Mouse (Mus musculus) testis, adult 2 months (tissue): ENCODE measurements around the gene P4ha2. TPM values are rescaled to one million over a fixed set of nuclear protein-coding genes. Genes with fewer than 3 reads are reported as not detected.

Experiments
- H3K27ac ChIP-seq: fragments of 200-500 bp; 2 replicates; pipeline ENCODE4 v1.5.1; 2012; ENCODE audit warnings: low read depth, low read length; ENCODE audit not compliant: control insufficient read depth, insufficient read depth
- H3K27me3 ChIP-seq: fragments of 200-500 bp; 2 replicates; pipeline ENCODE4 v1.6.1; 2012; ENCODE audit warnings: mild to moderate bottlenecking, low read length, moderate library complexity; ENCODE audit not compliant: control insufficient read depth, insufficient read depth
- H3K36me3 ChIP-seq: fragments of 200-500 bp; 2 replicates; pipeline ENCODE4 v1.6.1; 2012; ENCODE audit warnings: mild to moderate bottlenecking, low read length; ENCODE audit not compliant: control insufficient read depth, insufficient read depth
- H3K4me1 ChIP-seq: fragments of 200-500 bp; 2 replicates; pipeline ENCODE4 v1.6.1; 2012; ENCODE audit warnings: low read length; ENCODE audit not compliant: control insufficient read depth, insufficient read depth
- H3K4me3 ChIP-seq: fragments of 200-500 bp; 2 replicates; pipeline ENCODE4 v1.5.1; 2012; ENCODE audit warnings: low read depth, mild to moderate bottlenecking, low read length, moderate library complexity, mixed read lengths; ENCODE audit not compliant: control insufficient read depth
- CTCF ChIP-seq: fragments of 200-500 bp; IDR thresholded peaks from 2 replicates; pipeline ENCODE4 v1.5.1; 2012; ENCODE audit warnings: low read depth, mild to moderate bottlenecking, inconsistent platforms, low read length, moderate library complexity; ENCODE audit not compliant: control insufficient read depth, insufficient read depth, insufficient replicate concordance
- POLR2A ChIP-seq: fragments of 200-500 bp; IDR thresholded peaks from 2 replicates; pipeline ENCODE4 v1.6.1; 2012; ENCODE audit warnings: low read depth, mild to moderate bottlenecking, inconsistent platforms, low read length, moderate library complexity; ENCODE audit not compliant: control insufficient read depth
- polyA plus RNA-seq: library from polyadenylated mRNA; depleted of rRNA; stranded (reverse); fragments of >200 nt; gene quantifications from 2 replicates; pipeline ENCODE4 v1.2.3, GENCODE M21; 2012

P4ha2 gene
- polyA plus RNA-seq, 1 experiment, result 7.8 TPM

DNA sequence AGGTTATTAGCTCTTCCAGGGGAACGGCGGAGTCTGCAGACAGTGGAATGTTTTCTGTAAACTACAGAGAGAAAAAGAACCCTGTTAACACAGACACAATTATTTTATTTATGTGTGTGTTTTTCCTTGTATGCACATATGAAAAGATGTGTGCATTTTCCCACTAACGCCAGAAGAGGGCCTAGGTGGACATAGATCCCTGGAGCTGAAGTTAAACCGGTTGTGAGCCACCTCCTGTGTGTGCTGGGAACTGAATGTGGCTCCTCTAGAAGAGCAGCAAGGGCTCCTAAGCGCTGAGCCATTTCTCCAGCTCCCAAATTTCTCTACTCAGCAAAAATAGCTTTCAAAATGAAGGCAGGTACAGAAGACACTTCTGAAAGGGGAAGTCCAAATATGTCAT, 14.1 kb upstream of the P4ha2 start:
- Histone ChIP-seq H3K4me3 (no peak overlapping the region), H3K36me3 (no peaks in the 10 kb centered on the region), H3K27ac (no peak overlapping the region), H3K27me3 (no peaks in the 10 kb centered on the region), H3K4me1 (no peaks in the 10 kb centered on the region)
- TF ChIP-seq POLR2A, result no peak

DNA sequence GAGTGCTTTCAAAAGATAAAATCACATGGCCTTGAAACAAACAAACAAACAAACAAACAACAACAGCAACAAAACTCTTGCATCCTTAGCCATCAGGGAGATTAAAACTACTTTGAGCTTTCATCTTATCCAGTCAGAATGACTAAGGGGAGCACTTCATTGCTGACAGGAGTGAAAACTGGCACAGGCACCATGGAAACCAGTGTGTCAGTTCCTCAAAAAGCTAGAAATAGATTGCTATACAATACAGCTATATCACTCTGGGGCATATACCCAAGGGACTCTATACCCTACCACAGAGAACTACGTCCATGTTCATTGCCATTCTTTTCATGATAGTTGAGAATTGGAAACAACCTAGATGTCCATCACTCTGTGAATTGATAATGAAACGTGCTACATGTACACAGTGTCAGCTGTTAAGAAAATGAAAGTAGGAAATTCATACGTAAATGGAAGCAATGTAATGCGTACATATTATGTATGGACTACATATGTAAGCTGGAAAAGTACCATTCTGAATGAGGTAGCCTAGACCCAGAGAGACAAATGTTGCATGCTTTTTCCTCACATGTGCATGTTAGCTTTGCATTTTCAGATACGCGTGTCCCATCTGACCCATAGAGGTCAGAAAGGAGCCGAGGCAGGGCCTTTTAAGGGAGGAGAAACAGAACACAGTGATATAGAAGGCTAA, 11.5 kb upstream of the P4ha2 start:
- H3K27me3 ChIP-seq, result no peaks in the 10 kb centered on the region
- H3K4me3 ChIP-seq, result no peak overlapping the region
- no peaks in the 10 kb centered on the region for H3K36me3 ChIP-seq
- TF ChIP-seq POLR2A, result no peak
- no peak for TF ChIP-seq CTCF
- peaks cover 2% of the 10 kb centered on the region; the same call in 1 of the 2 replicates for H3K4me1 ChIP-seq
- no peak overlapping the region for H3K27ac ChIP-seq

GRCm38 (mm10) chr11:54088947-54089317, 11.0 kb upstream of the P4ha2 start:
- H3K36me3 ChIP-seq, result no peaks in the 10 kb centered on the region
- H3K4me3 ChIP-seq, result no peak overlapping the region
- H3K4me1 ChIP-seq, result peaks cover 2% of the 10 kb centered on the region; the same call in 1 of the 2 replicates
- no peak for TF ChIP-seq POLR2A
- TF ChIP-seq CTCF, result no peak
- H3K27ac ChIP-seq, result no peak overlapping the region
- no peaks in the 10 kb centered on the region for H3K27me3 ChIP-seq

DNA sequence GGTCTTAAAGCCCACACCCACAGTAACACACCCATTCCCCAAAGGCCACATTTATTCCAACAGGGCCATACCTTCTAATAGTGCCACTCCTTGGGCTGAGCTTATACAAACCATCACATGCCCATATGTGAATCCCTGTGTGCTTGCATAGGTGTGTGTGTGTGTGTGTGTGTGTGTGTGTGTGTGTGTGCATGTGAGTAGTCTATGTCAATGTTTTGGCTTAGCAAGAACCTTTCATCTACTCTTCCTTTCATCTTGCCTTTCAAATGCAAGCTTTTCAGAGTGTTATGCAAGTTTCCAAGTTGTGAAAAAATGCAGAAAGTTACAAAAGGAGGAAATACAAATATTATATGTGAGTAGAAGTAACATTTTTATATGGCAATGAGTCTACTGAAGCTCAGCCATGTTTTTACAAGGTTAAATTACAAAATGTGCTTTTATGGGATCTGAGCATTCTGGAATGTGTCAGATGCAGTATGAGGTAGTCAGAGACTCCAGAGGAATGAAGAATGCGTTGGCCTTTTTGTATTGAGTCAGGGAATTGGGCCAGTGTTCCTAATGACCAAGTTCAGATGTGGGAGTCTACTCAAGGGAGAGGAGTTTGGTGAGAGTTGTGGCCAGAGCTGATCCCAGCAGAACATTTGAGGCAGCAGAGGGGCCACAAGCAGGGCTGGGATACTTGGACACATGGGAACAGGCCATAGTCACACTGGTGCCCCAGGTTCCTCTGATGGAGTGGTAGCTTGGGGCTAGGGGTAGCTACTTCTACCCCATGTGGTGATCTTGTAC, 9.6 kb upstream of the P4ha2 start:
- TF ChIP-seq CTCF (no peak), POLR2A (no peak)
- no peaks in the 10 kb centered on the region for H3K36me3 ChIP-seq
- peaks cover 2% of the 10 kb centered on the region; the same call in 1 of the 2 replicates for H3K4me1 ChIP-seq
- no peaks in the 10 kb centered on the region for H3K27me3 ChIP-seq
- no peak overlapping the region for H3K4me3 ChIP-seq
- H3K27ac ChIP-seq, result no peak overlapping the region

- peaks cover 2% of the 10 kb centered on the region; the same call in 1 of the 2 replicates for H3K4me1 ChIP-seq
- H3K36me3 ChIP-seq, result no peaks in the 10 kb centered on the region
- TF ChIP-seq POLR2A (no peak), CTCF (no peak)
- H3K4me3 ChIP-seq, result no peak overlapping the region
- no peaks in the 10 kb centered on the region for H3K27me3 ChIP-seq
- no peak overlapping the region for H3K27ac ChIP-seq
These were observed 8.2 kb upstream of the P4ha2 start for GRCm38 (mm10) chr11:54091726-54092125.

GRCm38 (mm10) chr11:54092188-54092587, 7.7 kb upstream of the P4ha2 start:
- Histone ChIP-seq H3K4me1 (peaks cover 2% of the 10 kb centered on the region; the same call in 1 of the 2 replicates), H3K36me3 (no peaks in the 10 kb centered on the region), H3K4me3 (no peak overlapping the region), H3K27ac (no peak overlapping the region), H3K27me3 (no peaks in the 10 kb centered on the region)
- no peak for TF ChIP-seq CTCF

DNA sequence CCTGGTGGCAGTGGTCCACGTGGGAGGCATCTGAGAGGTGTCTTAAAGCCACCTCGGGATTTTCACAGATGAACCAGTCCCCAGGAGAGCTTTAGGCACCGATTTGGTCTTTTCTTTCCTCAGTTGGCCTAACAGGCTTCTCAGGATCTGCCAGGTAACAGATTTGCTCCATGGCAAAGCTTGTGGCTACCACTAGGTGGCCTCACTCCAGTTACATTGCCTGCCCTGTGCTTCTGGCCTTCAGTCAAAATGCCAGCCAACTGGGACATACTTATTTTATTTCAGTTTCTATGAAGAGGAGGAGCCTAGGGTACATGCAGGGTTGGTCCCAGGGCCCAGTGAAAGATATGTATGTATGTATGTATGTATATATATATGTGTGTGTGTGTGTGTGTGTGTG, 6.9 kb upstream of the P4ha2 start:
- no peaks in the 10 kb centered on the region for H3K27me3 ChIP-seq
- H3K36me3 ChIP-seq, result no peaks in the 10 kb centered on the region
- peak; percentile 61; the same call in 1 of the 2 replicates for TF ChIP-seq CTCF
- no peak for TF ChIP-seq POLR2A
- H3K4me1 ChIP-seq, result peaks cover 2% of the 10 kb centered on the region; the same call in 1 of the 2 replicates
- H3K4me3 ChIP-seq, result no peak overlapping the region
- no peak overlapping the region for H3K27ac ChIP-seq
